Mouse (Mus musculus): ENCODE results near the gene Tgfb2.

- TF ChIP-seq USF1 (IDR thresholded peaks at IDR 0.05; ENCODE audit: low read depth, low read length) (no peak), CHD2 (IDR thresholded peaks at IDR 0.05; ENCODE audit: low read length) (no peak), ZNF384 (IDR thresholded peaks at IDR 0.05; ENCODE audit: low read depth, low read length) (no peak), CTCF (IDR thresholded peaks at IDR 0.05 in 2 of 3, conservative IDR thresholded peaks at IDR 0.05 in 1 of 3; ENCODE audit: control insufficient read depth in 1 of 3, insufficient read depth in 1 of 3, low read depth in 2 of 3, low read length in 3 of 3, poor library complexity in 1 of 3, severe bottlenecking in 1 of 3) (no peak)
Observed at GRCm38 (mm10) chr1:186588226-186588625, 117.6 kb downstream of the Tgfb2 start.

Data from MEL (cell line).